Mouse (Mus musculus) CH12.LX (cell line): ENCODE measurements around the gene Cep135. TPM values are rescaled to one million over a fixed set of nuclear protein-coding genes. Genes with fewer than 3 reads are reported as not detected.

Experiments
- DNase-seq: peaks from one replicate; pipeline ENCODE4 v3.0.0-alpha.2; 2013; ENCODE audit errors: extremely low read depth
- H3K27ac ChIP-seq: 2 replicates; pipeline ENCODE4 v1.5.1; 2012; ENCODE audit warnings: low read depth, mild to moderate bottlenecking, control low read depth, moderate library complexity; ENCODE audit not compliant: insufficient read depth
- H3K27me3 ChIP-seq: replicated peaks from 2 replicates; pipeline ENCODE3; 2012; ENCODE audit warnings: inconsistent platforms
- H3K36me3 ChIP-seq, 2 experiments: replicated peaks in 1 of 2; 2 replicates each; pipeline versions ENCODE3 to v1.6.1; 2012; ENCODE audit warnings: inconsistent platforms in 1 of 2, low read length in 1 of 2, mild to moderate bottlenecking in 1 of 2, mixed read lengths in 1 of 2, moderate library complexity in 1 of 2; ENCODE audit not compliant: control insufficient read depth in 1 of 2, insufficient read depth in 1 of 2
- H3K4me1 ChIP-seq, 2 experiments: 2 replicates each; pipeline ENCODE4 v1.6.1; 2012; ENCODE audit warnings: inconsistent platforms in 1 of 2, moderate library complexity in 1 of 2; ENCODE audit not compliant: insufficient read depth in 2 of 2, control insufficient read depth in 1 of 2
- H3K4me2 ChIP-seq: 2 replicates; pipeline ENCODE4 v1.6.1; 2012; ENCODE audit warnings: low read depth, mild to moderate bottlenecking, control low read depth; ENCODE audit not compliant: poor library complexity, insufficient read depth, severe bottlenecking
- H3K4me3 ChIP-seq, 3 experiments: fragments of 150-350 bp in 1 of 3; sonication (generic) in 1 of 3; replicated peaks in 1 of 3; 2 replicates each; pipeline versions ENCODE3 to v1.5.1; 2011 to 2012; ENCODE audit warnings: low read depth in 2 of 3, low read length in 2 of 3, mild to moderate bottlenecking in 2 of 3, moderate library complexity in 2 of 3, control low read depth in 1 of 3, improper control_type of control experiment in 1 of 3, inconsistent platforms in 1 of 3, mixed read lengths in 1 of 3; ENCODE audit not compliant: poor library complexity in 1 of 3
- H3K79me2 ChIP-seq: replicated peaks from 2 replicates; pipeline ENCODE4 v1.6.1; 2012; ENCODE audit warnings: mild to moderate bottlenecking, moderate library complexity; ENCODE audit not compliant: control insufficient read depth, poor library complexity, insufficient read depth, severe bottlenecking; ENCODE audit errors: extremely low read depth
- H3K9ac ChIP-seq: 2 replicates; pipeline ENCODE4 v1.6.1; 2012; ENCODE audit warnings: low read depth, mild to moderate bottlenecking, control low read depth, moderate library complexity; ENCODE audit not compliant: insufficient read depth
- H3K9me3 ChIP-seq: replicated peaks from 2 replicates; pipeline ENCODE3; 2012; ENCODE audit warnings: low read length, inconsistent platforms, mixed read lengths
- CHD1 ChIP-seq: IDR thresholded peaks from 2 replicates; pipeline ENCODE4 v1.6.1; 2012; ENCODE audit warnings: low read depth, low read length, improper control_type of control experiment, inconsistent platforms
- CTCF ChIP-seq, 2 experiments: IDR thresholded peaks in 1 of 2; conservative IDR thresholded peaks in 1 of 2; 2 replicates each; pipeline ENCODE4 v1.5.1; 2011 to 2012; ENCODE audit warnings: low read depth in 2 of 2, low read length in 2 of 2, improper control_type of control experiment in 1 of 2, inconsistent platforms in 1 of 2, mild to moderate bottlenecking in 1 of 2, moderate library complexity in 1 of 2
- ELF1 ChIP-seq: IDR thresholded peaks from 2 replicates; pipeline ENCODE4 v1.6.1; 2014; ENCODE audit warnings: low read depth, mild to moderate bottlenecking, inconsistent platforms, low read length, improper control_type of control experiment
- EP300 ChIP-seq: IDR thresholded peaks from 2 replicates; pipeline ENCODE4 v1.6.1; 2011; ENCODE audit warnings: low read length, improper control_type of control experiment
- GABPA ChIP-seq: IDR thresholded peaks from 2 replicates; pipeline ENCODE4 v1.6.1; 2012; ENCODE audit warnings: low read depth, low read length, improper control_type of control experiment, inconsistent platforms; ENCODE audit not compliant: insufficient replicate concordance
- JUND ChIP-seq: conservative IDR thresholded peaks from 2 replicates; pipeline ENCODE4 v1.6.1; 2011; ENCODE audit warnings: low read depth, low read length, improper control_type of control experiment
- KAT2A ChIP-seq: IDR thresholded peaks from 2 replicates; pipeline ENCODE4 v1.6.1; 2012; ENCODE audit warnings: low read length, improper control_type of control experiment, inconsistent platforms; ENCODE audit not compliant: insufficient replicate concordance
- MAZ ChIP-seq: IDR thresholded peaks from 2 replicates; pipeline ENCODE4 v1.6.1; 2012; ENCODE audit warnings: low read depth, mild to moderate bottlenecking, inconsistent platforms, low read length, improper control_type of control experiment, moderate library complexity
- MEF2A ChIP-seq: IDR thresholded peaks from 2 replicates; pipeline ENCODE4 v1.6.1; 2014; ENCODE audit warnings: low read depth, mild to moderate bottlenecking, inconsistent platforms, low read length, improper control_type of control experiment, borderline replicate concordance
- MXI1 ChIP-seq: IDR thresholded peaks from 2 replicates; pipeline ENCODE4 v1.6.1; 2011; ENCODE audit warnings: mild to moderate bottlenecking, low read depth, low read length, improper control_type of control experiment
- NELFE ChIP-seq: IDR thresholded peaks from 2 replicates; pipeline ENCODE4 v1.6.1; 2011; ENCODE audit warnings: low read depth, low read length, improper control_type of control experiment
- RAD21 ChIP-seq: IDR thresholded peaks from 2 replicates; pipeline ENCODE4 v1.6.1; 2011; ENCODE audit warnings: low read depth, mild to moderate bottlenecking, low read length, improper control_type of control experiment, moderate library complexity
- RCOR1 ChIP-seq: conservative IDR thresholded peaks from 2 replicates; pipeline ENCODE4 v1.6.1; 2012; ENCODE audit warnings: low read depth, mild to moderate bottlenecking, inconsistent platforms, low read length, improper control_type of control experiment
- SIN3A ChIP-seq: IDR thresholded peaks from 2 replicates; pipeline ENCODE4 v1.6.1; 2012; ENCODE audit warnings: low read length, improper control_type of control experiment, inconsistent platforms
- TCF12 ChIP-seq: IDR thresholded peaks from 2 replicates; pipeline ENCODE4 v1.6.1; 2014; ENCODE audit warnings: low read depth, mild to moderate bottlenecking, inconsistent platforms, low read length, improper control_type of control experiment
- UBTF ChIP-seq: IDR thresholded peaks from 2 replicates; pipeline ENCODE4 v1.6.1; 2012; ENCODE audit warnings: low read depth, mild to moderate bottlenecking, inconsistent platforms, low read length, improper control_type of control experiment, moderate library complexity
- ZNF384 ChIP-seq: IDR thresholded peaks from 2 replicates; pipeline ENCODE4 v1.6.1; 2012; ENCODE audit warnings: low read depth, low read length, improper control_type of control experiment, inconsistent platforms
- dilution Hi-C: fragments of 300-500 bp; cut with MboI; formaldehyde crosslinking; loops from 2 replicates; pipeline ENCODE4 v1.14.3; 2020; ENCODE audit warnings: low sequenced_read_pairs; ENCODE audit not compliant: extremely low pct_unique_long_range_greater_than_20kb, extremely low pct_ligation_motif_present
- in situ Hi-C: fragments of 300-500 bp; cut with MboI; formaldehyde crosslinking; loops from 3 replicates; pipeline ENCODE4 v1.14.3; 2019; ENCODE audit warnings: low sequenced_read_pairs, low pct_ligation_motif_present, low pct_unique_long_range_greater_than_20kb, mixed read lengths
- polyA plus RNA-seq: library from polyadenylated mRNA; unstranded; fragments of >175 nt; gene quantifications from 2 replicates; pipeline ENCODE4 v1.2.1, GENCODE M21; 2012; ENCODE audit warnings: low read depth; ENCODE audit not compliant: insufficient read length
- total RNA-seq, 2 experiments: library from RNA; depleted of rRNA; stranded (reverse); fragments of 300-350 nt in 1 of 2; fragments of >200 nt in 1 of 2; gene quantifications; 2 replicates each; pipeline ENCODE4 v1.2.3; 2012 to 2014

Gene Cep135
- total and polyA plus RNA-seq, 3 experiments = 8.0 to 12.1 (median 11.7) TPM

- peaks cover 54 to 84% of the 10 kb centered on the region in 2 experiments for H3K36me3 ChIP-seq
- no peak for TF ChIP-seq MEF2A
- TF ChIP-seq JUND = no peak
- TF ChIP-seq TCF12 = no peak
- TF ChIP-seq, all 38 proteins: peak for 0
- no peaks in the 10 kb centered on the region for H3K27me3 ChIP-seq
- H3K9ac ChIP-seq = no peak overlapping the region
- in situ Hi-C loops (no loop called here), dilution Hi-C loops (no loop called here)
- no peaks in the 10 kb centered on the region for H3K4me1 ChIP-seq
- no peak overlapping the region for H3K27ac ChIP-seq
- no peak overlapping the region for H3K4me2 ChIP-seq
- H3K9me3 ChIP-seq = no peaks in the 10 kb centered on the region
- H3K4me3 ChIP-seq = no peak overlapping the region
- no peaks in the 10 kb centered on the region for H3K79me2 ChIP-seq
- DNase-seq = no peak
Measured at GRCm38 (mm10) chr5:76634012-76634411, 45.5 kb downstream of the Cep135 start.

- no peak overlapping the region for H3K4me3 ChIP-seq
- dilution Hi-C loops = no loop called here
- peaks cover 61 to 84% of the 10 kb centered on the region in 2 experiments for H3K36me3 ChIP-seq
- H3K9ac ChIP-seq = no peak overlapping the region
- H3K4me2 ChIP-seq = no peak overlapping the region
- DNase-seq = no peak
- no peaks in the 10 kb centered on the region for H3K9me3 ChIP-seq
- TF ChIP-seq ELF1 (no peak), NELFE (no peak), KAT2A (no peak), JUND (no peak), CTCF (conservative IDR thresholded peaks at IDR 0.05 in 1 of 2, IDR thresholded peaks at IDR 0.05 in 1 of 2; ENCODE audit: low read depth in 2 of 2, low read length in 2 of 2) (no peak), UBTF (no peak), GABPA (no peak), MAZ (no peak), RAD21 (no peak), ZNF384 (no peak), EP300 (no peak), MXI1 (no peak), SIN3A (no peak), CHD1 (no peak), RCOR1 (no peak)
- no peak overlapping the region for H3K27ac ChIP-seq
- H3K27me3 ChIP-seq = no peaks in the 10 kb centered on the region
- H3K79me2 ChIP-seq = no peaks in the 10 kb centered on the region
- in situ Hi-C loops = no loop called here
- H3K4me1 ChIP-seq = no peaks in the 10 kb centered on the region
Measured at GRCm38 (mm10) chr5:76635592-76635991, 47.1 kb downstream of the Cep135 start.
